Mouse (Mus musculus) ES-E14 (cell line): ENCODE measurements around the gene Thap4. TPM values are rescaled to one million over a fixed set of nuclear protein-coding genes. Genes with fewer than 3 reads are reported as not detected.
"Not testable (repeated sequence)": the region's sequence is repeated elsewhere in the genome, so short reads cannot be mapped to it uniquely, and the experiment has no call there.

Source experiments
- DNase-seq: peaks from one replicate; pipeline ENCODE4 v3.0.0-alpha.2; 2013; ENCODE audit warnings: low read depth, low spot score
- H3K27ac ChIP-seq: 2 replicates; pipeline ENCODE4 v1.5.1; 2012; ENCODE audit warnings: low read depth, mild to moderate bottlenecking, low read length, moderate library complexity, mixed read lengths; ENCODE audit not compliant: poor library complexity, insufficient read depth, severe bottlenecking
- H3K36me3 ChIP-seq: 2 replicates; pipeline ENCODE4 v1.6.1; 2012; ENCODE audit warnings: mild to moderate bottlenecking, low read length, moderate library complexity, mixed read lengths; ENCODE audit not compliant: control insufficient read depth, poor library complexity, insufficient read depth, severe bottlenecking
- H3K4me1 ChIP-seq, 2 experiments: fragments of 150-350 bp in 1 of 2; sonication (generic) in 1 of 2; 2 replicates each; pipeline ENCODE4 v1.6.1; 2012; ENCODE audit warnings: low read length in 2 of 2, mild to moderate bottlenecking in 1 of 2, mixed read lengths in 1 of 2; ENCODE audit not compliant: control insufficient read depth in 2 of 2, insufficient read depth in 2 of 2, poor library complexity in 1 of 2
- H3K4me3 ChIP-seq, 2 experiments: fragments of 150-350 bp in 1 of 2; sonication (generic) in 1 of 2; 2 replicates each; pipeline ENCODE4 v1.5.1; 2012; ENCODE audit warnings: low read length in 2 of 2, low read depth in 1 of 2, mild to moderate bottlenecking in 1 of 2, mixed read lengths in 1 of 2; ENCODE audit not compliant: insufficient read depth in 1 of 2, poor library complexity in 1 of 2, severe bottlenecking in 1 of 2
- H3K9ac ChIP-seq: 2 replicates; pipeline ENCODE4 v1.6.1; 2012; ENCODE audit warnings: low read depth, mild to moderate bottlenecking, low read length, mixed read lengths; ENCODE audit not compliant: poor library complexity, insufficient read depth, severe bottlenecking
- H3K9me3 ChIP-seq: fragments of 150-350 bp; sonication (generic); 2 replicates; pipeline ENCODE4 v1.6.1; 2012; ENCODE audit warnings: low read depth, mild to moderate bottlenecking, low read length; ENCODE audit not compliant: control insufficient read depth, insufficient read depth
- CHD2 ChIP-seq: IDR thresholded peaks from 2 replicates; pipeline ENCODE4 v1.6.1; 2014; ENCODE audit warnings: mild to moderate bottlenecking, low read depth, low read length, inconsistent platforms
- HCFC1 ChIP-seq: IDR thresholded peaks from 2 replicates; pipeline ENCODE4 v1.6.1; 2012; ENCODE audit warnings: low read length, inconsistent platforms, borderline replicate concordance; ENCODE audit not compliant: insufficient read depth
- MAFK ChIP-seq: IDR thresholded peaks from 2 replicates; pipeline ENCODE4 v1.6.1; 2014; ENCODE audit warnings: mild to moderate bottlenecking, low read depth, low read length, inconsistent platforms; ENCODE audit not compliant: insufficient read depth
- ZC3H11A ChIP-seq: IDR thresholded peaks from 2 replicates; pipeline ENCODE4 v1.6.1; 2012; ENCODE audit warnings: low read depth, mild to moderate bottlenecking, inconsistent platforms, low read length, borderline replicate concordance
- ZNF384 ChIP-seq: IDR thresholded peaks from 2 replicates; pipeline ENCODE4 v1.6.1; 2012; ENCODE audit warnings: low read depth, low read length, inconsistent platforms
- in situ Hi-C, 2 experiments: fragments of 600-800 bp; cut with MboI; formaldehyde crosslinking; loops; one replicate each; pipeline ENCODE4 v1.15.1; 2025; ENCODE audit warnings: low sequenced_read_pairs in 2 of 2, inconsistent platforms in 1 of 2; ENCODE audit not compliant: unreplicated experiment in 2 of 2
- total RNA-seq: library from RNA; depleted of rRNA; stranded (reverse); fragments of 300-350 nt; gene quantifications from 2 replicates; pipeline ENCODE4 v1.2.3, GENCODE M21; 2012

Gene Thap4
- total RNA-seq, 1 experiment = 46.2 TPM

GRCm38 (mm10) chr1:93769901-93770300, 15.2 kb upstream of the Thap4 start:
- no peaks in the 10 kb centered on the region for H3K4me1 ChIP-seq
- DNase-seq = no peak
- no peak overlapping the region for H3K4me3 ChIP-seq
- no peak overlapping the region for H3K27ac ChIP-seq
- H3K9ac ChIP-seq = no peak overlapping the region
- in situ Hi-C loops = no loop called here
- H3K36me3 ChIP-seq = peaks cover 4% of the 10 kb centered on the region; the same call in 1 of the 2 replicates
- H3K9me3 ChIP-seq = no peaks in the 10 kb centered on the region
- TF ChIP-seq MAFK = no peak
- TF ChIP-seq CHD2 = no peak
- TF ChIP-seq HCFC1 = no peak
- no peak for TF ChIP-seq ZC3H11A
- TF ChIP-seq ZNF384 = no peak

GRCm38 (mm10) chr1:93767600-93767999, 12.9 kb upstream of the Thap4 start:
- H3K4me3 ChIP-seq = no peak overlapping the region
- 0 out of 4 replicates have a peak, but pooled peaks cover 0 to 2% of the 10 kb centered on the region in 2 experiments for H3K4me1 ChIP-seq
- no peak overlapping the region for H3K27ac ChIP-seq
- in situ Hi-C loops = no loop called here
- H3K9ac ChIP-seq = no peak overlapping the region
- peaks cover 2% of the 10 kb centered on the region; the same call in 1 of the 2 replicates for H3K36me3 ChIP-seq
- DNase-seq = no peak
- TF ChIP-seq ZNF384 = no peak
- no peak for TF ChIP-seq HCFC1
- TF ChIP-seq MAFK = no peak
- TF ChIP-seq CHD2 = no peak
- TF ChIP-seq ZC3H11A = no peak
- H3K9me3 ChIP-seq = no peaks in the 10 kb centered on the region

- no peak overlapping the region for H3K4me3 ChIP-seq
- no peak overlapping the region for H3K27ac ChIP-seq
- H3K36me3 ChIP-seq = peaks cover 2% of the 10 kb centered on the region; the same call in 1 of the 2 replicates
- 0 out of 4 replicates have a peak, but pooled peaks cover 0 to 2% of the 10 kb centered on the region in 2 experiments for H3K4me1 ChIP-seq
- no peaks in the 10 kb centered on the region for H3K9me3 ChIP-seq
- no peak overlapping the region for H3K9ac ChIP-seq
- DNase-seq = no peak
- in situ Hi-C loops = no loop called here
- TF ChIP-seq ZC3H11A (no peak), MAFK (no peak), CHD2 (no peak), HCFC1 (no peak), ZNF384 (no peak)
Observed at GRCm38 (mm10) chr1:93764871-93765591, 10.4 kb upstream of the Thap4 start.

- H3K27ac ChIP-seq, H3K36me3 ChIP-seq, H3K9me3 ChIP-seq, H3K4me3 ChIP-seq, H3K9ac ChIP-seq, DNase-seq, in situ Hi-C loops, H3K4me1 ChIP-seq: not testable (repeated sequence)
Observed at GRCm38 (mm10) chr1:93763531-93763930, 8.9 kb upstream of the Thap4 start.

GRCm38 (mm10) chr1:93760076-93760475, 5.4 kb upstream of the Thap4 start:
- in situ Hi-C loops = no loop called here
- DNase-seq = no peak
- no peaks in the 10 kb centered on the region for H3K36me3 ChIP-seq
- peaks cover 0 to 4% of the 10 kb centered on the region in 2 experiments; a peak in 1 of 4 replicates for H3K4me1 ChIP-seq
- H3K4me3 ChIP-seq = no peak overlapping the region
- TF ChIP-seq CHD2 = no peak
- TF ChIP-seq ZC3H11A = no peak
- no peak for TF ChIP-seq HCFC1
- no peak overlapping the region for H3K27ac ChIP-seq
- H3K9me3 ChIP-seq = no peaks in the 10 kb centered on the region
- no peak overlapping the region for H3K9ac ChIP-seq
